Mouse (Mus musculus): ENCODE results near the gene Gm5891. TPM values are rescaled to one million over a fixed set of nuclear protein-coding genes. Genes with fewer than 3 reads are reported as not detected.
"Not testable (repeated sequence)": the region's sequence is repeated elsewhere in the genome, so short reads cannot be mapped to it uniquely, and the experiment has no call there.

Gm5891 gene
- polyA plus RNA-seq (2015; fragmentation: Nextera tagmentation; extraction: Ambion mirVana) = not detected in 2 replicates

DNA sequence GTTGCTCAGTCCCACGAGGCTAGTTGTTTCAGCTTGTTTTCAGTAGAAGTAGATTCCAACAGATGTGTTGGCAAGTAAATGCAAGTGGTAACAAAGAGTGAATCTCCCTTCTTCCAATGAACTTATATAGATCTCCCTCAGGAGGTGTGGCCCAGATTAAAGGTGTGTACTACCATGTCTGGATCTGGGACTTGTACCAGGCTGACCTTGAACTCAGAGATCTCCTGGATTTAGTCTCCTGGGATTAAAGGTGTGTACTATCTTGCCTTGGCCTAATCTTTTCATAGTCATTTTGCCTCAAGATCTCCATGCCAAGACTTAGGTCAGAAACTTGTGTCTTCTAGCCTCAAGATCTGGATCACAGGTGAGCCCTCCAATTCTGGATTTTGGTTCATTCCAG is at the start of gene Gm5891:
TSS of gene Gm5891 (minus strand) at position 101 of the 400 bp plus-strand sequence.
- ATAC-seq (replicated peaks; ENCODE audit: extremely low read depth, insufficient read depth, low FRiP score); H3K9me3 ChIP-seq (replicated peaks; ENCODE audit: control insufficient read depth, low read length); H3K27me3 ChIP-seq (ENCODE audit: control insufficient read depth, insufficient read depth, low read length); H3K36me3 ChIP-seq (ENCODE audit: control insufficient read depth, insufficient read depth); H3K9ac ChIP-seq (ENCODE audit: low read length); H3K4me1 ChIP-seq (ENCODE audit: control insufficient read depth, insufficient read depth, low read length); H3K4me2 ChIP-seq (ENCODE audit: low read depth, low read length); H3K4me3 ChIP-seq (ENCODE audit: low read length); H3K27ac ChIP-seq (ENCODE audit: low read length): not testable (repeated sequence)
- no CpG with 5 or more reads among the region's 1 CpGs for WGBS

Other genes starting within 250 kb of the Gm5891 start
- gene Gm4175, start 159.8 kb downstream of the Gm5891 start, polyA plus RNA-seq (2015; fragmentation: Nextera tagmentation; extraction: Ambion mirVana) = not detected in 2 replicates
- not detected in 2 replicates for gene Gm4177, start 124.6 kb downstream of the Gm5891 start, polyA plus RNA-seq (2015; fragmentation: Nextera tagmentation; extraction: Ambion mirVana)
- gene Vmn1r135, start 88.9 kb downstream of the Gm5891 start, polyA plus RNA-seq (2015; fragmentation: Nextera tagmentation; extraction: Ambion mirVana) = not detected in 2 replicates
- not detected in 2 replicates for gene Gm5725, start 77.0 kb downstream of the Gm5891 start, polyA plus RNA-seq (2015; fragmentation: Nextera tagmentation; extraction: Ambion mirVana)
- gene Vmn1r137, start 73.3 kb upstream of the Gm5891 start, polyA plus RNA-seq (2015; fragmentation: Nextera tagmentation; extraction: Ambion mirVana) = not detected in 2 replicates
- gene Vmn1r138, start 107.6 kb upstream of the Gm5891 start, polyA plus RNA-seq (2015; fragmentation: Nextera tagmentation; extraction: Ambion mirVana) = not detected in 2 replicates
- not detected in 2 replicates for gene Gm6176, start 135.0 kb upstream of the Gm5891 start, polyA plus RNA-seq (2015; fragmentation: Nextera tagmentation; extraction: Ambion mirVana)
- not detected in 2 replicates for gene Vmn1r139, start 147.8 kb upstream of the Gm5891 start, polyA plus RNA-seq (2015; fragmentation: Nextera tagmentation; extraction: Ambion mirVana)
- not detected in 2 replicates for gene Gm16451, start 197.0 kb upstream of the Gm5891 start, polyA plus RNA-seq (2015; fragmentation: Nextera tagmentation; extraction: Ambion mirVana)
- not detected in 2 replicates for gene Gm10666, start 213.4 kb upstream of the Gm5891 start, polyA plus RNA-seq (2015; fragmentation: Nextera tagmentation; extraction: Ambion mirVana)
- gene Vmn1r142, start 242.7 kb upstream of the Gm5891 start, polyA plus RNA-seq (2015; fragmentation: Nextera tagmentation; extraction: Ambion mirVana) = not detected in 2 replicates